Mouse (Mus musculus) common myeloid progenitor, adult 5-6 weeks (primary cell): ENCODE results near the gene Traf3ip2. TPM values are rescaled to one million over a fixed set of nuclear protein-coding genes. Genes with fewer than 3 reads are reported as not detected.
A peak's percentile ranks its signal among the peaks of the same experiment; 100 is the strongest.

ENCODE experiments used
- ATAC-seq: replicated peaks from 2 replicates; pipeline ENCODE4 v1.8.0; 2016; ENCODE audit warnings: low read depth, mild to moderate bottlenecking, moderate TSS enrichment, inconsistent platforms; ENCODE audit not compliant: poor library complexity, severe bottlenecking
- total RNA-seq: library from RNA; stranded (forward); fragments of 200-1000, 187-1606 nt; gene quantifications from 2 replicates; pipeline ENCODE4 v1.2.3, GENCODE M21; 2017

The Traf3ip2 gene
- total RNA-seq, 1 experiment from 2014 or later, result 4.0 TPM

- ATAC-seq, result no peak
These were observed 17.2 kb downstream of the Traf3ip2 start for GRCm38 (mm10) chr10:39629746-39630552.

- ATAC-seq, result no peak
These were observed 18.1 kb downstream of the Traf3ip2 start for GRCm38 (mm10) chr10:39630811-39631210.

- ATAC-seq, result no peak
These were observed 18.9 kb downstream of the Traf3ip2 start for GRCm38 (mm10) chr10:39631627-39632026.

GRCm38 (mm10) chr10:39633379-39633778 is 20.6 kb downstream of the Traf3ip2 start:
- ATAC-seq, result no peak

- peak; percentile 83 for ATAC-seq
These were observed 21.8 kb downstream of the Traf3ip2 start for GRCm38 (mm10) chr10:39634423-39635101.

- ATAC-seq, result no peak
These were observed 26.1 kb downstream of the Traf3ip2 start for GRCm38 (mm10) chr10:39638862-39639261.

GRCm38 (mm10) chr10:39639783-39640182 is 27.0 kb downstream of the Traf3ip2 start:
- no peak for ATAC-seq

GRCm38 (mm10) chr10:39640817-39641226 is 28.1 kb downstream of the Traf3ip2 start:
- ATAC-seq, result no peak

- ATAC-seq, result peak; percentile 43
These were observed 33.3 kb downstream of the Traf3ip2 start for GRCm38 (mm10) chr10:39645789-39646628.

GRCm38 (mm10) chr10:39646629-39647019 is 33.9 kb downstream of the Traf3ip2 start:
- ATAC-seq, result peak; percentile 34; the same call in 1 of the 2 replicates

- no peak for ATAC-seq
These were observed 34.4 kb downstream of the Traf3ip2 start for GRCm38 (mm10) chr10:39647118-39647517.

GRCm38 (mm10) chr10:39648278-39648677 is 35.5 kb downstream of the Traf3ip2 start:
- no peak for ATAC-seq

GRCm38 (mm10) chr10:39649550-39649949 is 36.8 kb downstream of the Traf3ip2 start:
- no peak; the same call in 1 of the 2 replicates for ATAC-seq

- no peak for ATAC-seq
These were observed 37.6 kb downstream of the Traf3ip2 start for GRCm38 (mm10) chr10:39650316-39650715.

- no peak for ATAC-seq
These were observed 41.3 kb downstream of the Traf3ip2 start for GRCm38 (mm10) chr10:39654001-39654416.

GRCm38 (mm10) chr10:39658901-39659410 is 46.2 kb downstream of the Traf3ip2 start:
- no peak for ATAC-seq

- ATAC-seq, result no peak
These were observed 46.9 kb downstream of the Traf3ip2 start for GRCm38 (mm10) chr10:39659411-39660268.

GRCm38 (mm10) chr10:39660269-39660655 is 47.5 kb downstream of the Traf3ip2 start:
- ATAC-seq, result no peak

GRCm38 (mm10) chr10:39660698-39661097 is 48.0 kb downstream of the Traf3ip2 start:
- ATAC-seq, result no peak
